Mouse (Mus musculus): ENCODE data around the gene Lyve1. TPM values are rescaled to one million over a fixed set of nuclear protein-coding genes. Genes with fewer than 3 reads are reported as not detected.

Lyve1 gene
- polyA plus RNA-seq, 1 experiment from 2014 or later, result 26.4 TPM

DNA sequence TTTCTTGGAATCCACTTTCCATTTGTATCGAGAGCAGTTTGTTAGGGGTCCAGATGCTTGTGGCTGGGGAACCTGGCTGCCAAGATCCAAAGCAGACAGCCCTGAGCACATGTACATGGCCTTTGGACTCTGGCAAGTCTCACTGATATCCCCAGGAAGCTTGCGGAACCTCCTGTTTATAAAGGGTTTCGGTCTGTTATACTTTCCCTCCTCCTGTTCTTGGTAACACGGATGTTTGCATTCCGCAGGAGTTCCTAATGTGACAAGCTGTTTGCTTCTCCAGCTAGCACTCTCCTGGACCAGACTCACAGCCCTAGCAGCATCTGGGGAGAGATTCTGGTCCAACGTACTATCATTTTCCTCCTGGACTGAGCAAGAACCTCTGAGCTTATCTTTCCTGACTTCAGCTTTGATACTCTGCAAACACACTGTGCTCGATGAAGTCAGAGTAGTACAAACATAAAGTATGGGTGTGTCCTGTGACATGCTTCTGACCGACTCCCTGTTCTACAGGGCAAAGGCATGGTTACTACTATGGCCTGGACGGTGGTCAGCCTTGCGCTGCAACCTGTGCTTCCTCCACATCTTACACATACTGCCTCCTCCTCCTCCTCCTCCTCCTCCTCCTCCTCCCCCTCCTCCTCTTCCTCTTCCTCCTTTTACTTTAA is 31.0 kb upstream of the Lyve1 start:
- Histone ChIP-seq H3K36me3 (ENCODE audit: control insufficient read depth, insufficient read depth) (no peaks in the 10 kb centered on the region), H3K27ac (ENCODE audit: low read length) (peak overlapping the region; percentile 60), H3K4me1 (ENCODE audit: control insufficient read depth, low read depth, low read length) (peaks cover 13% of the 10 kb centered on the region), H3K27me3 (ENCODE audit: control insufficient read depth, insufficient read depth, low read depth, low read length) (no peaks in the 10 kb centered on the region), H3K9me3 (replicated peaks; ENCODE audit: control insufficient read depth, low read length) (no peaks in the 10 kb centered on the region), H3K4me3 (ENCODE audit: low read depth, low read length) (no peak overlapping the region), H3K4me2 (ENCODE audit: low read depth, low read length) (no peak overlapping the region; the same call in 1 of the 2 replicates), H3K9ac (ENCODE audit: low read depth, low read length) (no peak overlapping the region)
- WGBS (ENCODE audit: insufficient replicate concordance), result 44% methylated on average over 10 of the region's 10 CpGs
- peak; percentile 77 for ATAC-seq (ENCODE audit: low read depth)

GRCm38 (mm10) chr7:110891501-110891986 is 28.5 kb upstream of the Lyve1 start:
- Histone ChIP-seq H3K4me2 (ENCODE audit: low read depth, low read length) (peak overlapping the region; percentile 48), H3K9ac (ENCODE audit: low read depth, low read length) (peak overlapping the region; percentile 48; the same call in 1 of the 2 replicates), H3K27ac (ENCODE audit: low read length) (peak overlapping the region; percentile 75), H3K36me3 (ENCODE audit: control insufficient read depth, insufficient read depth) (no peaks in the 10 kb centered on the region), H3K4me3 (ENCODE audit: low read depth, low read length) (no peak overlapping the region), H3K4me1 (ENCODE audit: control insufficient read depth, low read depth, low read length) (peaks cover 13% of the 10 kb centered on the region), H3K9me3 (replicated peaks; ENCODE audit: control insufficient read depth, low read length) (no peaks in the 10 kb centered on the region), H3K27me3 (ENCODE audit: control insufficient read depth, insufficient read depth, low read depth, low read length) (no peaks in the 10 kb centered on the region)
- peak; percentile 62 for ATAC-seq (ENCODE audit: low read depth)
- WGBS (ENCODE audit: insufficient replicate concordance), result 11% methylated on average over 9 of the region's 9 CpGs

DNA sequence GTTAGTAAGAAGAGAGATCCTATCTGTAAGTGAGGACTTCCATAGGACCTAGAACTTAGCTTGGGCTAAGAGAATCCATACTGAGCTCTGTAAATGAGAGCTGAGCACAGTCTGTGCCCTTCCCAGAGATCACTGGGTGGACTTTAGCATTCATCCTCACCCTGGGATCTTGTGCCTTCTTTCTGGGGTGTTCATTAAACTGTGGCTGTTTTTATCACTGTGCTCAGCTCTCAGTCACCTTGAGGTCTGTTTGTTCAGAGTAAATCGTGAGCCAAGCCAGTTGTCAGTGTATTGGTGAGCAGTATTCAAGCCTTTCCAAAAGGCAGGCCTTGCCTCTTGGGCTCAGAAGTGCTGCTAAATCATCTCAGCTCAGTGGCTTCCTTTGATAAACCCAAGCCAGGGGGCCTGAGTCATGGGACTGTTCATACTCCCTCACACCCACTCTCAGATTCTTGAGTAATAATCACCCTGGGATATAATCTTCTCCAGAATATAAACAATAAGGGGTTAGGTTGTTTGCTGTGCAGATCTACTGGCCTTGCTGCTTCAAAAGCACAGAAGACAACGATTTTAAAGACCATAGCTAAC is 18.8 kb upstream of the Lyve1 start:
- Histone ChIP-seq H3K4me1 (ENCODE audit: control insufficient read depth, low read depth, low read length) (peaks cover 3% of the 10 kb centered on the region), H3K9ac (ENCODE audit: low read depth, low read length) (no peak overlapping the region), H3K4me3 (ENCODE audit: low read depth, low read length) (no peak overlapping the region), H3K36me3 (ENCODE audit: control insufficient read depth, insufficient read depth) (no peaks in the 10 kb centered on the region), H3K27me3 (ENCODE audit: control insufficient read depth, insufficient read depth, low read depth, low read length) (no peaks in the 10 kb centered on the region), H3K27ac (ENCODE audit: low read length) (peak overlapping the region; percentile 10; the same call in 1 of the 2 replicates), H3K4me2 (ENCODE audit: low read depth, low read length) (no peak overlapping the region), H3K9me3 (replicated peaks; ENCODE audit: control insufficient read depth, low read length) (no peaks in the 10 kb centered on the region)
- ATAC-seq (ENCODE audit: low read depth), result peak; percentile 67
- 60% methylated on average over 2 of the region's 2 CpGs for WGBS (ENCODE audit: insufficient replicate concordance)

DNA sequence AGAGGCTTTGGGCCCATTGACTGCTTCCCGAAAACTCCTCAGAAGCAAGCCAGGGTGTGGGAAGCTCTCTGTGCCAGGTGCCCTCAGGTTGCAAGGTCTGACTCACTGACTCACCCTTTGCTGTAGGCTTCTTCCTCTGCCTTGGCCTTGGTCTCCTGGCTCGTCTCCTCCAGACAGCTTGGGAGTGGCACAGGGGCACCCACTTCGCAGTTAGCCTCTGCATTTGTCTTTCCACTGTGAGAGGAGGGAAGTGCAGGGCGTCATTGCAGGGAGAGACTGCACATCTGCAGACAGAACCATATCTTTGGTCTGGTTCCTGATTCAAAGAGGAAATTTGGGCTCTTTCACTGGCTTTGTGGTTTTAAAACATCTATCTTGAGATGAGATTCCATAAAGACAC is 15.0 kb upstream of the Lyve1 start:
- H3K27me3 ChIP-seq (ENCODE audit: control insufficient read depth, insufficient read depth, low read depth, low read length), result no peaks in the 10 kb centered on the region
- no peak for ATAC-seq (ENCODE audit: low read depth)
- no peak overlapping the region for H3K4me3 ChIP-seq (ENCODE audit: low read depth, low read length)
- no peak overlapping the region for H3K9ac ChIP-seq (ENCODE audit: low read depth, low read length)
- peak overlapping the region; percentile 25; the same call in 1 of the 2 replicates for H3K27ac ChIP-seq (ENCODE audit: low read length)
- no peaks in the 10 kb centered on the region for H3K9me3 ChIP-seq (replicated peaks; ENCODE audit: control insufficient read depth, low read length)
- 52% methylated on average over 4 of the region's 4 CpGs for WGBS (ENCODE audit: insufficient replicate concordance)
- H3K4me1 ChIP-seq (ENCODE audit: control insufficient read depth, low read depth, low read length), result peaks cover 7% of the 10 kb centered on the region
- no peak overlapping the region for H3K4me2 ChIP-seq (ENCODE audit: low read depth, low read length)
- no peaks in the 10 kb centered on the region for H3K36me3 ChIP-seq (ENCODE audit: control insufficient read depth, insufficient read depth)

- Histone ChIP-seq H3K4me1 (ENCODE audit: control insufficient read depth, low read depth, low read length) (peaks cover 6% of the 10 kb centered on the region), H3K9ac (ENCODE audit: low read depth, low read length) (no peak overlapping the region), H3K36me3 (ENCODE audit: control insufficient read depth, insufficient read depth) (no peaks in the 10 kb centered on the region), H3K9me3 (replicated peaks; ENCODE audit: control insufficient read depth, low read length) (no peaks in the 10 kb centered on the region), H3K4me3 (ENCODE audit: low read depth, low read length) (no peak overlapping the region), H3K4me2 (ENCODE audit: low read depth, low read length) (no peak overlapping the region), H3K27ac (ENCODE audit: low read length) (peak overlapping the region; percentile 6; the same call in 1 of the 2 replicates), H3K27me3 (ENCODE audit: control insufficient read depth, insufficient read depth, low read depth, low read length) (no peaks in the 10 kb centered on the region)
- WGBS (ENCODE audit: insufficient replicate concordance), result 24% methylated on average over 4 of the region's 4 CpGs
- ATAC-seq (ENCODE audit: low read depth), result peak; percentile 34; the same call in 1 of the 2 replicates
Measured at GRCm38 (mm10) chr7:110876965-110877364, 13.9 kb upstream of the Lyve1 start.

DNA sequence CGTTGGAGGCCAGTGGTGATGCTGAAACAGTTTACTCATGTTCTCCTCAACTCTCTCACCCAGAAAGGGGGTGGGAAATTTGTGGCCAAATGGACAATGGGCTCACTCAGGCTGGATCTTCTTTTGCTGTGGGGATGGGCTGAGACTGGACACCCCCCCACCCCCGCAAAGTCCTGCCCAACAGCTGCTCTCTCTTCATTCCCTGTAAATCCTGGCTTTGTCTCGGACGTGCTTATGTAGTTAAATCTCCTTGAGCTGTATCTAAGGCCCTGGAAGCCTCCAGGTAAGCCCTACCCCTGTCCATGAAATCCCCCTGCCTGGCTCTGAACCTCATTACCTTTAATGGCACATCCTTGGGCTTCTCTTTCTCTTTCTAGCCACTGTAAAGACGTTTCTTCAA is 5.8 kb upstream of the Lyve1 start:
- H3K4me2 ChIP-seq (ENCODE audit: low read depth, low read length), result no peak overlapping the region
- no peak overlapping the region for H3K4me3 ChIP-seq (ENCODE audit: low read depth, low read length)
- H3K9me3 ChIP-seq (replicated peaks; ENCODE audit: control insufficient read depth, low read length), result no peaks in the 10 kb centered on the region
- H3K36me3 ChIP-seq (ENCODE audit: control insufficient read depth, insufficient read depth), result no peaks in the 10 kb centered on the region
- no peak overlapping the region for H3K27ac ChIP-seq (ENCODE audit: low read length)
- H3K27me3 ChIP-seq (ENCODE audit: control insufficient read depth, insufficient read depth, low read depth, low read length), result no peaks in the 10 kb centered on the region
- no peak overlapping the region for H3K9ac ChIP-seq (ENCODE audit: low read depth, low read length)
- WGBS (ENCODE audit: insufficient replicate concordance), result 71% methylated on average over 5 of the region's 5 CpGs
- no peak for ATAC-seq (ENCODE audit: low read depth)
- no peaks in the 10 kb centered on the region for H3K4me1 ChIP-seq (ENCODE audit: control insufficient read depth, low read depth, low read length)

GRCm38 (mm10) chr7:110867116-110867515 is 4.1 kb upstream of the Lyve1 start:
- no peak for ATAC-seq (ENCODE audit: low read depth)
- no peak overlapping the region for H3K4me2 ChIP-seq (ENCODE audit: low read depth, low read length)
- no peaks in the 10 kb centered on the region for H3K36me3 ChIP-seq (ENCODE audit: control insufficient read depth, insufficient read depth)
- no peaks in the 10 kb centered on the region for H3K27me3 ChIP-seq (ENCODE audit: control insufficient read depth, insufficient read depth, low read depth, low read length)
- 76% methylated on average over 6 of the region's 6 CpGs for WGBS (ENCODE audit: insufficient replicate concordance)
- H3K27ac ChIP-seq (ENCODE audit: low read length), result no peak overlapping the region
- H3K9ac ChIP-seq (ENCODE audit: low read depth, low read length), result no peak overlapping the region
- H3K4me3 ChIP-seq (ENCODE audit: low read depth, low read length), result no peak overlapping the region
- H3K4me1 ChIP-seq (ENCODE audit: control insufficient read depth, low read depth, low read length), result no peaks in the 10 kb centered on the region
- no peaks in the 10 kb centered on the region for H3K9me3 ChIP-seq (replicated peaks; ENCODE audit: control insufficient read depth, low read length)

DNA sequence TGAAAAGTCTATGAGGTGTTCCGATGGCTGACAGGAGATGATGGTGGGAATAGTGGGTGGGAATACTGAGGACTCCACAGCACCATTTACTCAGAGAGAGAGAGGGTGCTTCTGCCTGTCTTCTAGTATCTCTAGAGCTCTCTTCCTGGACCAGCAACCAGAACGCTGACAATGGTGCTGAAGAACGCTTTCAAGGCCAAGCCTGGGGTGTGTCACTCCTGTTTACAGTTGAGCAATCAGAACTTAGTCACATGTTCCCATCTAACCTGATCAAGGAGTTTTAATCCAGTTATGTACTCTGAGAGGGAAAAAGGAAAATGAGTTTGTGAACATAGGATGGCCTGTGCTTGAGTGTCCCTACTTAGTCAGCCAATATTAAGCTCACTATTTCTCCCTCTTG is 3.0 kb upstream of the Lyve1 start:
- H3K36me3 ChIP-seq (ENCODE audit: control insufficient read depth, insufficient read depth), result no peaks in the 10 kb centered on the region
- no peak overlapping the region for H3K9ac ChIP-seq (ENCODE audit: low read depth, low read length)
- ATAC-seq (ENCODE audit: low read depth), result no peak
- WGBS (ENCODE audit: insufficient replicate concordance), result 86% methylated on average over 3 of the region's 3 CpGs
- no peak overlapping the region for H3K4me3 ChIP-seq (ENCODE audit: low read depth, low read length)
- no peak overlapping the region for H3K27ac ChIP-seq (ENCODE audit: low read length)
- H3K27me3 ChIP-seq (ENCODE audit: control insufficient read depth, insufficient read depth, low read depth, low read length), result no peaks in the 10 kb centered on the region
- H3K4me2 ChIP-seq (ENCODE audit: low read depth, low read length), result no peak overlapping the region
- H3K4me1 ChIP-seq (ENCODE audit: control insufficient read depth, low read depth, low read length), result no peaks in the 10 kb centered on the region
- H3K9me3 ChIP-seq (replicated peaks; ENCODE audit: control insufficient read depth, low read length), result no peaks in the 10 kb centered on the region

GRCm38 (mm10) chr7:110865570-110865969 is 2.5 kb upstream of the Lyve1 start:
- no peak overlapping the region for H3K9ac ChIP-seq (ENCODE audit: low read depth, low read length)
- H3K27ac ChIP-seq (ENCODE audit: low read length), result no peak overlapping the region
- H3K36me3 ChIP-seq (ENCODE audit: control insufficient read depth, insufficient read depth), result no peaks in the 10 kb centered on the region
- ATAC-seq (ENCODE audit: low read depth), result no peak
- H3K4me3 ChIP-seq (ENCODE audit: low read depth, low read length), result no peak overlapping the region
- no peaks in the 10 kb centered on the region for H3K9me3 ChIP-seq (replicated peaks; ENCODE audit: control insufficient read depth, low read length)
- H3K4me2 ChIP-seq (ENCODE audit: low read depth, low read length), result no peak overlapping the region
- H3K4me1 ChIP-seq (ENCODE audit: control insufficient read depth, low read depth, low read length), result no peaks in the 10 kb centered on the region
- H3K27me3 ChIP-seq (ENCODE audit: control insufficient read depth, insufficient read depth, low read depth, low read length), result no peaks in the 10 kb centered on the region
- WGBS (ENCODE audit: insufficient replicate concordance), result 62% methylated on average over 6 of the region's 6 CpGs

All from liver, embryonic 16.5 days (tissue).